Mouse (Mus musculus) kidney, embryonic 14.5 days (tissue): ENCODE data around the gene Ptpn5. TPM values are rescaled to one million over a fixed set of nuclear protein-coding genes. Genes with fewer than 3 reads are reported as not detected.

Experiments used
- ATAC-seq: fragments of 200-750 bp; cut with Nextera tagmentation; 2 replicates; pipeline ENCODE4 v1.8.0; 2017; ENCODE audit warnings: moderate number of reproducible peaks, mild to moderate bottlenecking, moderate TSS enrichment, moderate library complexity; ENCODE audit not compliant: low FRiP score, low TSS enrichment
- H3K27ac ChIP-seq: fragments of 300-500 bp; sonication (generic); 2 replicates; pipeline ENCODE4 v1.5.1; 2014; ENCODE audit warnings: low read depth, mild to moderate bottlenecking, low read length, moderate library complexity, mixed read lengths
- H3K27me3 ChIP-seq: fragments of 300-500 bp; sonication (generic); 2 replicates; pipeline ENCODE4 v1.6.1; 2014; ENCODE audit warnings: mild to moderate bottlenecking, low read length; ENCODE audit not compliant: control insufficient read depth, insufficient read depth
- H3K36me3 ChIP-seq: fragments of 300-500 bp; sonication (generic); 2 replicates; pipeline ENCODE4 v1.6.1; 2014; ENCODE audit warnings: low read length, mixed read lengths; ENCODE audit not compliant: control insufficient read depth, insufficient read depth
- H3K4me1 ChIP-seq: fragments of 300-500 bp; sonication (generic); 2 replicates; pipeline ENCODE4 v1.6.1; 2014; ENCODE audit warnings: low read length, mixed read lengths; ENCODE audit not compliant: control insufficient read depth, insufficient read depth
- H3K4me2 ChIP-seq: fragments of 300-500 bp; sonication (generic); replicated peaks from 2 replicates; pipeline ENCODE4 v1.6.1; 2014; ENCODE audit warnings: low read depth, mild to moderate bottlenecking, low read length
- H3K4me3 ChIP-seq: fragments of 300-500 bp; sonication (generic); 2 replicates; pipeline ENCODE4 v1.5.1; 2014; ENCODE audit warnings: mild to moderate bottlenecking, low read length
- H3K9ac ChIP-seq: fragments of 300-500 bp; sonication (generic); 2 replicates; pipeline ENCODE4 v1.6.1; 2014; ENCODE audit warnings: low read depth, mild to moderate bottlenecking, low read length, moderate library complexity
- H3K9me3 ChIP-seq: fragments of 300-500 bp; sonication (generic); 2 replicates; pipeline ENCODE4 v1.6.1; 2016; ENCODE audit warnings: low read length; ENCODE audit not compliant: control insufficient read depth
- WGBS: fragments of 180-500 bp; shearing (Covaris S2); extraction: QIAGEN DNeasy Blood & Tissue Kit; methylation state at CpG from one replicate; pipeline ENCODE4 v1.1.7; 2014; 5-methylcytosine and 5-hydroxymethylcytosine counted together
- polyA plus RNA-seq: library from polyadenylated mRNA; unstranded; fragments of >200 nt; fragmentation: Nextera tagmentation; extraction: Ambion mirVana; gene quantifications from 2 replicates; pipeline ENCODE4 v1.2.1, GENCODE M21; 2014

Ptpn5 gene
- polyA plus RNA-seq: 0.57 and 0.91 TPM in 2 replicates

DNA sequence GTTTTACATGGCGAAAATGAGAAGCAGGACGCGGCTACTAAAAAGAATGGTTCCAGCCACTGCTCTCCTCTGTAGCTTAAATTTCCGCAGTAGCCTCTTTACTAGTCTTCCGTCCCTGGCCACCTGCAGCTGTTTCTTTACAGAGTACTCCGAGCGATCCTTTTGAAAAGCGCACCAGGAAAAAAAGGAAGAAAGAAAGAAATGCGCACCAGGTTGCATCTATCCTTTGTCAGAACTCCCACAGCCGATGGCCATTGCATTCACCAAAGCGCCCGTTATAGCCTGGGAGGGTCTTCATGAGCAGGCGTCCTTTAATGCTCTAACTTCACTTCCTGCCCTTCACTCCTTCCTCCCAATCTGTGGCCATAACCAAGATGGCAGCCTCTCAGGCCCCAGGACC, at the start of gene Ptpn5:
Gene Ptpn5, minus strand, starts transcription at position 354 of the 400 bp plus-strand sequence.
- Histone ChIP-seq H3K9me3 (no peaks in the 10 kb centered on the region), H3K9ac (peak within 1 kb of the TSS; percentile 61), H3K4me2 (peak within 1 kb of the TSS; percentile 99), H3K4me3 (peak within 1 kb of the TSS; percentile 69), H3K4me1 (no peaks in the 10 kb centered on the region), H3K27me3 (peaks cover 42% of the 10 kb centered on the region), H3K27ac (no peak within 1 kb of the TSS), H3K36me3 (no peaks in the 10 kb centered on the region)
- WGBS: 8% methylated on average over 13 of the region's 13 CpGs
- no peak for ATAC-seq

DNA sequence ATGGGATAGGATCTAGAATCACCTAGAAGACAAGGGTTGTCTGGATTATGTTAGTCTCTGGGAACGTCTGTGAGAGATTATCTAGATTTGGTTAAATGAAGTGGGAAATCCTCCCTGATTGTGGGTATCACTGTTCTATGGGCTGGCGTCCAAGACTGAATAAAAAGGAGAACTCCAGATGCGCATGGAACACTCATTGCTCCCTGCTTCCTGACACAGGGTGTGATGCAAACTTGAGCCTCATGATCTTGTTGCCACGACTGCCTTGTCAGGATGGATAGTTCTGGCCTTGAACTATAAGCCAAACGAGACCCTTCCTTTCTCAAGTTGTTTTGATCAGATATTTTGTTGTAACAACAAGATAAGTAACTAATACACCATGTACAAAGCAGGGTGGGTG, 37.3 kb upstream of the Ptpn5 start:
- ATAC-seq: no peak
- H3K27ac ChIP-seq: no peak overlapping the region
- H3K27me3 ChIP-seq: no peaks in the 10 kb centered on the region
- 79% methylated on average over 5 of the region's 5 CpGs for WGBS
- H3K4me1 ChIP-seq: no peaks in the 10 kb centered on the region
- H3K9ac ChIP-seq: no peak overlapping the region
- no peak overlapping the region for H3K4me2 ChIP-seq
- H3K4me3 ChIP-seq: no peak overlapping the region
- no peaks in the 10 kb centered on the region for H3K36me3 ChIP-seq
- no peaks in the 10 kb centered on the region for H3K9me3 ChIP-seq

DNA sequence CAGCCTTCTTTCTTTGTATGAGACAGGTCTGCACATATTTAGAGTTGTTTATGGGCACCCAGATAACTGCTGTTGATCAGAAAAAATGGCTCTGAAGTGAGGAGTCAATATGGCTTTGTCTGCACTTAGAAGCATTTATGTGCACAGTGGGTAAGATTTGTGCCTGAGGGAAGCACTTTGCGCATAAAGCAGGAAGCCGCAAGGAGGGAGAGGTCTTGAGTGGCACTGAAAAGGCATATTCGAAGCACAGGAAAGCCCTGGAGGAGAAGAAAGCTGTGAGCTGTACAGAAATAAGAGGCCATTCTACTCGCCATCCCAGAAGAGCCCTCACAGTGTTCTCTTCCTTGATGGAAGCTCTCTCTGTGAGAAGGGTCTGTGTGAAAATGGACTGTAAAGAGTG, 31.5 kb upstream of the Ptpn5 start:
- 73% methylated on average over 4 of the region's 4 CpGs for WGBS
- H3K9ac ChIP-seq: no peak overlapping the region
- no peaks in the 10 kb centered on the region for H3K27me3 ChIP-seq
- H3K36me3 ChIP-seq: no peaks in the 10 kb centered on the region
- no peak for ATAC-seq
- no peak overlapping the region for H3K4me2 ChIP-seq
- H3K27ac ChIP-seq: no peak overlapping the region
- no peak overlapping the region for H3K4me3 ChIP-seq
- H3K9me3 ChIP-seq: no peaks in the 10 kb centered on the region
- no peaks in the 10 kb centered on the region for H3K4me1 ChIP-seq

DNA sequence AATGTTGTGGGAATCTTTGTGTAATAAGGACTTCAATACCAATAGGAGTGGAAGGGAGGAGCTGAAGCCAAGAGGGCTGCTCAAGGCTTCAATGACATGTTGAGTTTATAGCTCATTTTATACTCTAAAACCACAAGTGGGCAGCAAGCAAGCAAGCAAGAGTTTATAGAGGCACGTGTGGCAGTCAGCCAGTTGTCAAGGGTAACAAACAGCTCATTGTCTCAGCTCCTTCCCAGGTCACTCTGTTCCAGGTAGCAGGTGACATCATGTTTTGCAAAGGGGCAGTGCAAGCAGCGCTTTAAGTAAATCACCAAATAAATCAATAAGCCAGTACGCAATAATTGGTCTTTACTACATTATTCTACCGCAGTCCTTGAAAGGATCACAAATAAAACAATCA, 29.7 kb upstream of the Ptpn5 start:
- no peak overlapping the region for H3K4me3 ChIP-seq
- H3K27me3 ChIP-seq: no peaks in the 10 kb centered on the region
- H3K4me2 ChIP-seq: no peak overlapping the region
- H3K36me3 ChIP-seq: no peaks in the 10 kb centered on the region
- H3K9ac ChIP-seq: no peak overlapping the region
- H3K4me1 ChIP-seq: no peaks in the 10 kb centered on the region
- no peak overlapping the region for H3K27ac ChIP-seq
- no peak for ATAC-seq
- WGBS: 73% methylated on average over 4 of the region's 4 CpGs
- no peaks in the 10 kb centered on the region for H3K9me3 ChIP-seq

DNA sequence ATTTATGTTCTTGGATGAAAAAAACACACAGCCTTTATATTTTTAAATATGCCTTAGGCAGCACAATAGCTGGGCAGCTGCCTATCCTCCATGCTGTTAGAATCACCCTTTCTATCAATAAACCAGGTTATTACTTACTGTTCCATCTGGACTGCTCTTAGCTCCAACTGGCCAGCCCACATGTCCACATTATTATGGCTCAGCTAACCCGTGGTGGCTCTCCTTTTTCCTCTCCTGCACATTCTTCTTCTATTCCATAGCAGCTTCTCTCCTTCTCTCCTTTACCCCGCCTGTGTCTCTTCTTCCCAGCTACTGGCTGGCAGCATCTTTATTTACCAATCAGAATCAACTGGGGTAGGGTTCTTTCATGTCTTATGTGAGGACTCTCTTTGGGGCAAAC, 25.0 kb upstream of the Ptpn5 start:
- 77% methylated on average over 2 of the region's 2 CpGs for WGBS

DNA sequence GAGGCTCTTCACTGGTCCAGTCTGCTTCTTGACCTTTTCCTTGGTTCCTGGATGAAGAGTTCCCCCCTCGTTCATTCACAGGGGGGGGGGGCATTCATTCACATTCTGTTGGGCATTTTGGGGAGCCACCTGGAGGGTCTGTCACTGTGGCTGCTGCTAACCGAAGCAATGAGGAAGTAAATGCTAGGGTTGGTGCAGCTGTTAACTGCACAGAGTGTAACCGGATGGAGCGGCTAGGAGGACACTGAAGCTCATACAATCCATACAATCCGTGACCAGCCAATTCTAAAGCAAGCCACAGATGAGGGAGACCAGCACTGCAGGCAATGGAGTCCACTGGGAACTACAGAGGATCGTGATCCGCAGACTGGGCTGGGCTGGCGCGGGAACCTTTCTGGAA, 24.3 kb upstream of the Ptpn5 start:
- ATAC-seq: no peak
- no peak overlapping the region for H3K4me3 ChIP-seq
- H3K9me3 ChIP-seq: 0 out of 2 replicates have a peak, but pooled peaks cover 2% of the 10 kb centered on the region
- H3K27ac ChIP-seq: no peak overlapping the region
- no peak overlapping the region for H3K9ac ChIP-seq
- no peaks in the 10 kb centered on the region for H3K27me3 ChIP-seq
- no peaks in the 10 kb centered on the region for H3K36me3 ChIP-seq
- H3K4me1 ChIP-seq: no peaks in the 10 kb centered on the region
- no peak overlapping the region for H3K4me2 ChIP-seq
- WGBS: 82% methylated on average over 9 of the region's 9 CpGs

More for the DNA sequence above, 25.0 kb upstream of the Ptpn5 start:
- H3K27me3 ChIP-seq: no peaks in the 10 kb centered on the region
- no peak overlapping the region for H3K27ac ChIP-seq
- no peak overlapping the region for H3K4me2 ChIP-seq
- no peaks in the 10 kb centered on the region for H3K36me3 ChIP-seq
- no peaks in the 10 kb centered on the region for H3K4me1 ChIP-seq
- ATAC-seq: no peak
- no peak overlapping the region for H3K4me3 ChIP-seq
- H3K9me3 ChIP-seq: 0 out of 2 replicates have a peak, but pooled peaks cover 2% of the 10 kb centered on the region
- no peak overlapping the region for H3K9ac ChIP-seq

DNA sequence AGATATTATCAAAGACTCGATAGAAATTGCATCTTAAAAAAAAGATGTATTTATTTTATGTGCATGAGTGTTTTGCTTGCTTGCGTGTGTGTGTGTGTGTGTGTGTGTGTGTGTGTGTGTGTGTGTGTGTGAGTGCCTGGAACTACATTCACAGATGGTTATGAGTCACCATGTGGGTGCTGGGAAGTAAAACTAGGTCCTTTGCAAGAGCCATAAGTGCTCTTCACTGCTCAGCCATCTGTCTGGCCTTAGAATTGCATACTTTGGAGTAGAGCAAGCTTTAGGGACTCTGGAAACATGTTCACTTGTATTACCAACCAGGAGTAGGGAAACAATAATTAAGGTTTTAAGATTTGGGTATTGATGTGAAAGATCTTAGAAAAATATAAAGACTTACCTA, 22.4 kb upstream of the Ptpn5 start:
- H3K36me3 ChIP-seq: no peaks in the 10 kb centered on the region
- H3K4me1 ChIP-seq: no peaks in the 10 kb centered on the region
- ATAC-seq: no peak
- H3K27me3 ChIP-seq: no peaks in the 10 kb centered on the region
- H3K27ac ChIP-seq: no peak overlapping the region
- H3K4me3 ChIP-seq: no peak overlapping the region
- no peak overlapping the region for H3K4me2 ChIP-seq
- H3K9ac ChIP-seq: no peak overlapping the region
- H3K9me3 ChIP-seq: 0 out of 2 replicates have a peak, but pooled peaks cover 2% of the 10 kb centered on the region
- WGBS: 96% methylated on average over 2 of the region's 2 CpGs

DNA sequence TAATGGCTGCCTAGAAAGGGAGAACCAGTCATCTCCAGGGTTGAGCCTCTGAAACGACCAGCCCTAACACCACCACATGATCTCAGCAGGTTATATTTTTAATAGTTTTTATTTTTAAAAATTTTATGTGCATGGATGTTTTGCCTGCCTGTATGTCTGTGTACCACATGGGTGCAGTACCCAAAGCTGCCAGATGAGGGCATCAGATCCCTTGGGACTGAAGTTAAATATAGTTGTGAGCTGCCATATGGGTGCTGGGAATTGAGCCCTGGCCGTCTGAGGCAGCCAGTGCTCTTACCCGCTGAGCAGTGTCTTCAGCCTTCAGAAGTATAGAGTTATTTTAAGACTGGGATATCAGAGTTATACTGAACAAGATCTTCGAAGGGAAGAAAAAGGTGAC, 21.9 kb upstream of the Ptpn5 start:
- 92% methylated on average over 4 of the region's 4 CpGs for whole genome bisulfite sequencing
- no peak overlapping the region for H3K4me2 ChIP-seq
- ATAC-seq: no peak

DNA sequence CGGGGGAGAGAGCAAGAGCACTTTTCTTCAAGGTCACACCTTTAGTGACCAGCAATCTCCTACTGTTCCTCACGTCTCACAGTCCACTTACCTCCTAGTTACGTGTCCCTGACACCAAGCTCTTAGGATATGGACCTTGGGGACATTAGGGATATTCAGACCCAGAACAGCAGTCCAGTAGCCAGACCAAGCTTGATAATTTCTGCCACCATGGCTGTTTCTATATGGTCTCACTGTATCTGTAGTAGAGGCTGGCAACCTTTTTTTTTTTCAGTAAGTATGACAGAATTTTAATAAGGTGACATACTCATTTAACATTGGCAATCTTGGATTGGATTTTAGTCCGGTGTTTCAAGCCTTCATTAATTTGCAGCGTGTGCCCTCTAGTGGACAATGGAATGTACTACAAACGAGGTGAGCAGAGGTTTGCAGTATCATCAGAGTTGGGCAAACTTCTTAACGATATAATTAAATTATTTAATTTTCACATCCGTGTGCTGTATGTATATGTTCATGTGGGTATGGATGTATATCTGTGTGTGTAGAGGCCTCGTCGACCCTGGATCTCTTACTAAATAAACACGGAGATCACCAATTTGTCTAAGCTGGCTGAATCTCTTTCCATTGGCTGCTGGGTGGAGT, 17.1 kb upstream of the Ptpn5 start:
- Histone ChIP-seq H3K27me3 (no peaks in the 10 kb centered on the region), H3K27ac (no peak overlapping the region), H3K9ac (no peak overlapping the region), H3K4me2 (no peak overlapping the region), H3K36me3 (no peaks in the 10 kb centered on the region), H3K9me3 (0 out of 2 replicates have a peak, but pooled peaks cover 2% of the 10 kb centered on the region), H3K4me1 (no peaks in the 10 kb centered on the region), H3K4me3 (no peak overlapping the region)
- ATAC-seq: 0 out of 2 replicates have a peak, but pooled peaks have one; percentile 20
- 15% methylated on average over 11 of the region's 11 CpGs for WGBS

More for the DNA sequence above, 21.9 kb upstream of the Ptpn5 start:
- Histone ChIP-seq H3K9me3 (0 out of 2 replicates have a peak, but pooled peaks cover 2% of the 10 kb centered on the region), H3K27me3 (no peaks in the 10 kb centered on the region), H3K4me1 (no peaks in the 10 kb centered on the region), H3K9ac (no peak overlapping the region), H3K4me3 (no peak overlapping the region), H3K27ac (no peak overlapping the region), H3K36me3 (no peaks in the 10 kb centered on the region)
